Mouse (Mus musculus): Measurements from ENCODE around the gene 4930503B20Rik. TPM values are rescaled to one million over a fixed set of nuclear protein-coding genes. Genes with fewer than 3 reads are reported as not detected.

Gene 4930503B20Rik
- total RNA-seq, 2 experiments from 2014 or later = not detected

DNA sequence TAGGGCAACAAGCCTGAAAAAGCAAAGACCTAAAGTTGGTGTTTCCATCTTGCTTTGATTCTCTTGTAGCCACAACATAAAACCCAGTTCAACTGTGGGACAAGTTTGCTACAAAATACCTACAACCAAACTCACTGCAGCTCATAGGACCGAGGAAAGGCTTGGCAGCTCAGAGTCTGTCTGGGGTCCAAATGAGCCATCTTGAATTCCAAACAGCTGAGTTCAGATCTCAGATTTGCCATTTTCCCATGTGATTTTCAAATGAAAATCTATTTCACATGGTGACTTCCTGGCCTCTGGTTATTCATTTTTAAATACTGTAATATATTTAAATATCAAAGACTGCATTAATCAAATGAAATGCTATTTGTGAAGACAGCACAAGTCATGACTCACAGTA is 24.0 kb upstream of the 4930503B20Rik start:
- DNase-seq (ENCODE audit: low spot score in 2 of 2) = no peak
- Histone ChIP-seq H3K4me3 (no peak overlapping the region), H3K27ac (no peak overlapping the region)
- TF ChIP-seq CTCF (conservative IDR thresholded peaks at IDR 0.05) = no peak

DNA sequence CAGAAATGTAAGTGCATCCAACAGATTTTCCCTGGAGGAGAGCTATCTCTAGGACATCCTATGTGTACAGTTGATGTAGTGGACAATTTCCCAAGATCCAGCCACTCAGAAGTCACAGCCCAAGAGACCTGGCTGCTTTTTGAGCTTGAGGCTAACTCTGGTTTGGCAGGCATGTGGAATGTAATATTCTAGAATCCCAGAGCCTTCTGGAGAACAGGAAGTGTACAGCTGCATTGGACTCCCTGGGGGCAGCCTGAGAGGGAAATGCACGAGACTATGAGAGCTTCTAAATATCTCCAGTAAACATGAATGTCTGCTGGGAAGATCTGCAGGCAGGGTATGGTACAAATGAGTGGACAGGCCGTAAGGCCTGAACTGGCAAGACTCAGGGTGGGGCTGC is 20.0 kb upstream of the 4930503B20Rik start:
- TF ChIP-seq CTCF (conservative IDR thresholded peaks at IDR 0.05) = no peak
- H3K27ac ChIP-seq = no peak overlapping the region
- no peak overlapping the region for H3K4me3 ChIP-seq
- DNase-seq (ENCODE audit: low spot score in 2 of 2) = no peak

DNA sequence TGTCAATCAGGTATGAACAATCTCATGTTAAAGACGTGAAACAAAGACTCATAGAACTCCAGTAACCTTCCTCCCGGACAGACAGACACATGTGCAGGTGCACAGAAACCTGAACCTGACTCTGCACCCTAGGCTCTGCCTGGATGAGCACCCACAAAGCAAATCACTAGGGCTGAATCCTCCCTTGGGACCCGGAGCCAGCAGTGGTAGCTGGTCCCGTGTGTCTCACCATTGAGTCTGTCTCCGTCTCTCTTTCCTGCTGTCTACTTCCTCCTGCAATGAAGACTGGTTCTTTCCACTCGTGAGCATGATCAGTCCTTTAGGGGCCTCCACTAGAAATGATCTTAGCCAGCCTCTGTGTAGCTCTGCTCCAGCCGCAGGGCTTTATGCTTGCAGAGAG is 10.8 kb upstream of the 4930503B20Rik start:
- TF ChIP-seq CTCF (conservative IDR thresholded peaks at IDR 0.05) = no peak
- Histone ChIP-seq H3K27ac (no peak overlapping the region), H3K4me3 (no peak overlapping the region)
- no peak for DNase-seq (ENCODE audit: low spot score in 2 of 2)

DNA sequence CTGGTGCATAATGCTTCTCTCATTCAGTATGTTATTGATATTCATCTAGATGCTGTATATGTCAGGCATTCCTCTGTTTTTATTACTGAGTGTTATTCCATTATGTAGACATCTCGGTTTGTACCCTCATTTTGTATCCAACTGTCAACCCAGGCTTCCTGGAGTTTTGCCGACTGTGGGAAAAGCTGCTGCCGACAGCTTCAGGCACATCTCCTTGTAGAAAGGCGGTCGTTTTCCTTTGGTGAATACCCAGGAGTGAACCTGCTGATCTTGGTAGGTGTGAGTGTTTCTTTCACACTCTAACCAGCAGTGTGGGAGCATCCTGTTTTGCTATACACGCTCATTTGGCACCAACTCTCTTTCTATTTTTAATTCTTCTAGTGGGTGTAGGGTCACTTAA is 9.9 kb upstream of the 4930503B20Rik start:
- no peak for TF ChIP-seq CTCF (conservative IDR thresholded peaks at IDR 0.05)
- DNase-seq (ENCODE audit: low spot score in 2 of 2) = no peak

DNA sequence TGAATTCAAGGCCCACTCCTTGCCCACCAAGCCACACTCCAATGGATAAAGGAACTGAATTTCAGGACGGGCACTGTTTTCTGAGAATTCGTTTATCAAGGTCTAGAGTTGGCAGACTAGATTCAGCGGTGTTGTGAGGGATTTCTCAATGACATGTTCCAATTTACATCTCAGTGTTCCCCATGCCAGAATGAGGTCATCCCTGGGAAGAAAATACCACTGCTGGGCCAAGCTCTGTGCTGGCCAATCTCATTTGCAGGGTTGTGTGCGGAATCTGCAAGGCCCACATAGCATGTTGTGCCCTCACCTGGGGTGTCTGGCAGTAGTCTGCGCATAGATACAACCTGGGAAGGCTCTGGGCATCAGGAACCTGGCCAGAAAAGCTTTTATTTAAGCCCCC is 8.2 kb upstream of the 4930503B20Rik start:
- H3K4me3 ChIP-seq = no peak overlapping the region
- no peak overlapping the region for H3K27ac ChIP-seq
- TF ChIP-seq CTCF (conservative IDR thresholded peaks at IDR 0.05) = no peak
- DNase-seq (ENCODE audit: low spot score in 2 of 2) = no peak

More for the DNA sequence above, 9.9 kb upstream of the 4930503B20Rik start:
- Histone ChIP-seq H3K27ac (peak overlapping the region; percentile 21; the same call in 1 of the 2 replicates), H3K4me3 (no peak overlapping the region)

DNA sequence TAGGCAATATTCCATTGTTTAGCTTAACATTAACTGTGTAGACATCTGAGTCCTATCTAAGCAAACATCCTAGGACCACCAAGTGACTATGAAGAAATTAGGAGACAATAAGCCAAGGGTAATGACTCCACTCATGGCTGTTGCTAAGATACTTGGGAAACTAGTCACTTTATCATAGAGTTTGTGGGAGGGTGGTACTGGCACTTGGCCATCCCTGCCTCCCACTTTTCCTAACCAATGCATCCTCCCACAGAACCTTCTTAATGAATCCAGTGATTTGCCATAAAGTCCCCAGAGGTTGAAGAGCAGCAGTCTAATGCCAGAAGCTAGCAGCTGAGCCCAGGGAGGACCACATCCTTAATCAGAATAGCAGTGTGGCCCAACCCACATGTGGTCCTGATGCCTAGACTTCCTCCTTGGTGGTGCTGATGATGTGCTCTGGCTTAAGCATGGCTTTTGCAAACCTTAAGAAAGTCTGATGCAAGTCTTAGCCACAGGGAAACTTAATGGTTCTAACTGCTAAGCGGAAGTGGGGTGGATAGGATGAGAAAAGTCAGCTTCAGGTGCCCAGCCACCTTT is 7.0 kb upstream of the 4930503B20Rik start:
- no peak for TF ChIP-seq CTCF (conservative IDR thresholded peaks at IDR 0.05)
- no peak for DNase-seq (ENCODE audit: low spot score in 2 of 2)
- H3K4me3 ChIP-seq = no peak overlapping the region
- H3K27ac ChIP-seq = no peak overlapping the region

DNA sequence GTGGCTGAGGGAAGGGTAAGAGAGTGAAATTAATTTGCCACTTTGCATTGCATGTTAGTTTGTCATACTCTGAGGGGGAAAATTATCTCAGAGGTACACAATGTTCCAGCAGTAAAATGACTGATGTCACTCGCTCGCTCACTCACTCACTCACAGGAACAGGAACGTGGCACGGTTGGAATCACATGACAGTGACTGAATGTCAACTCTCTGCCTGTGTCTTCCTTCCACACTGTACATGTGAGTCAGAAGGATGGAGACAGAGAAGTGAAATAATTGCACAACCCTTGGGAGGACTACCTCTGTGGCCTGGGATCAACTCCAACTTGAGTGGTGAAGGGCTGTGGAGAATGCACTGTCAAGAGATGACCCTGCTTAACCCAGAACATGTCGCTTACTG is 6.3 kb upstream of the 4930503B20Rik start:
- DNase-seq (ENCODE audit: low spot score in 2 of 2) = no peak
- no peak for TF ChIP-seq CTCF (conservative IDR thresholded peaks at IDR 0.05)
- no peak overlapping the region for H3K27ac ChIP-seq
- H3K4me3 ChIP-seq = no peak overlapping the region

DNA sequence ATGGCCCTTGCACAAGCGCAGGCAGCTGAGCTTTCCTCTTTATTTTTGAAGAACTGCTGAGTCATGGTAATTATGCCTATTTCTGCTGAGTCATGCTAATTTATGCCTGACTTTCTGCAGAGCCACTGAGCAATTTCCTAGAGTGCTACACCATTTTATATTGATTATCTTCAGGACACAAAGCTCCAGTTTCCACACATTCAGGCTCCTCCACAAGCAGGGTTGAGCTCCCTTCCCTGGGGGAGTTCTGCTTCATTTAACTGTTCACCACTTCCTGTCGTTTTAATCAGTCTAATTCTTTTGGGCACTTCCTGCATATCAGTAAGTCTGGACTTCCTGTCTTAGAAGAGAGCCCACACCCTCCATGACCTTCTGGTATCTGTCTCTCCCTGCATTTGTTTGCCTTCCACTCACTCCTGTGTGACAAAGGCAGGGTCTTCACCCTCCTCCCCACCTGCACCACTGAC is 4.0 kb upstream of the 4930503B20Rik start:
- no peak for TF ChIP-seq CTCF (conservative IDR thresholded peaks at IDR 0.05)

DNA sequence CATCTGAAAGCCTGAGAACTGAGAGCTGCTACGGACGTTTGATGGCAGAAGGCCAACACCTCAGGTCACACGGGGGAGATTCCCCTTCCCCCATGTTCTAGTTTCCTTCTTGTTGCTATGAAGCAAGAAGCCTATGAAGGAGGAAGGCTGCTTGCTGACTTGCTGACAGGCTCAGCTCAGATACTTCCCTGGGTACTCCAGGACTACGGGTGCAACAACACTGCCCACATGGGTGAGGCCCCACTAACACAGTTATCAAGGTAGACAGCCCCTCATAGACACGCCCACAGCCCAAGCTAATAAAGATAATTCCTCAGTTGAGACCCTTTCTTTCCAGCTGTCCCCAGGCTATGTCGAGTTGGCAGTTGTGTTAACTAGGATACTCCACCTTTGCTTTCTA is 2.6 kb upstream of the 4930503B20Rik start:
- Histone ChIP-seq H3K27ac (no peak overlapping the region), H3K4me3 (no peak overlapping the region)
- DNase-seq (ENCODE audit: low spot score in 2 of 2) = no peak
- no peak for TF ChIP-seq CTCF (conservative IDR thresholded peaks at IDR 0.05)

More for the DNA sequence above, 4.0 kb upstream of the 4930503B20Rik start:
- no peak overlapping the region for H3K4me3 ChIP-seq
- no peak for DNase-seq (ENCODE audit: low spot score in 2 of 2)
- no peak overlapping the region for H3K27ac ChIP-seq

DNA sequence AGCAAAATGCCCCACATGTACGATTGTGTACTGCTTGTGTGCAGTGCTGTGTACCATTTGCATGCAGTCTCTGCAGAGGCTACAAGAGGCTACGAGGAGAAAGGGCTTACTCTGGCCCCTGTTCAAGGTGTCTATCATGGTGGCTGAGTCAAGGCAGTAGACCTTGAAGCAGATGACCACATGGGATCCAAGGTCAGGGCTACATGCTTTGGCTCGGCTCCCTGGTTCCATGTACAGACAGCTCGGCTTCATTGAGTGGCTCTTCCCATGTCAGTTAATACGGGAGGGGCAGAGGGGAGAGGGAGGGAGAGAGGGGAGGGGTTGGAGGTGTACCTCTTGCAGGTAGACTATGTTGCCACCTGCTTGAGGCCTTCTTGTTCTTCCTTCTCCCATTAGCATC is 1.3 kb upstream of the 4930503B20Rik start:
- no peak overlapping the region for H3K4me3 ChIP-seq
- TF ChIP-seq CTCF (conservative IDR thresholded peaks at IDR 0.05) = no peak

DNA sequence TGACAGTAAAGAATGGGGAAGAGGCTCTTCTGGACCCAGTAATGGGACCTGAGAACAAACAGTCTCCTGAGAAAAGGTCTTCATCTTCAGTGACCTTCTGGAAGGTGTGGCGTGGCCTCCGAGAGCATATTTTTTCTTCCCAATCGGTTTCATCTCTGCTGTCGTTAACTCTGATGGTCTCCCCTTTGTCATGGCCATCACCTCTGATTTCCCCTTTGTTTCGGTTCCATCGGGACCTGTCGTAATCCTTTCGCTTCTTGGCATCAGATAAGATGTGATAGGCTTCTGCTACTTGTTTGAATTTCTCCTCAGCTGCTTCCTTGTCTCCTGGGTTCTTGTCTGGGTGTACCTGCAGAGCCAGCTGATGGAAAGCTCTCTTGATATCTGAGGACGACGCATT is 401 bp downstream of the 4930503B20Rik start:
- Histone ChIP-seq H3K4me3 (no peak overlapping the region), H3K27ac (no peak overlapping the region)
- TF ChIP-seq CTCF (conservative IDR thresholded peaks at IDR 0.05) = no peak
- no peak for DNase-seq (ENCODE audit: low spot score in 2 of 2)

More for the DNA sequence above, 1.3 kb upstream of the 4930503B20Rik start:
- H3K27ac ChIP-seq = no peak overlapping the region
- no peak for DNase-seq (ENCODE audit: low spot score in 2 of 2)

DNA sequence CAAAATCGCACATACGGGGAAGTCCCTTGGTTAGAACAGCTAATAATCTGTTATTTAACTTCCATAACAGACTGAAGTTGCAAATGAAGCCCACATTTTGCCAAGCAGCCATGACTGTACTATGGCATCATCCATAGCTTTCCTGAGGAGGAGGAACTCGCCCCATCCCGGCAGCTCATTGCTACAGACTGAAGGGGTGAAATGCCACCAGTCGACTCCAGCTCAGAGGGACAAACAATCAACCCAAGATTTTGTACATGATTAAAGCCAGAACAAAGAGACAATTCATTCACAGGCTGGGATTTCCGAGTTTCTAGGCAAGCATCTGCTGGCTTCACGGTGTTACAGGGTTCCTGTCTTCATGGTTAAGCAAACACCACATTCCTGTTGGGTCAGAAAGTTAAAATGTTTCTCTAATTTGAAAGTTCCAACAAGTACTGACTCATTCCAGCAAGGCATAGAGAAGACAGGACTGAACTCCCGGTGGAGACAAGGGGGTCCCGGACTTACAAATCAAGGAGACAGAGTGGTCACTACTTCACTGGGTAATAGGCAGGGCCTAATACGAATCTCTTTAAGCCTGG is 1.7 kb downstream of the 4930503B20Rik start:
- TF ChIP-seq CTCF (conservative IDR thresholded peaks at IDR 0.05) = no peak
- H3K4me3 ChIP-seq = no peak overlapping the region
- no peak overlapping the region for H3K27ac ChIP-seq
- DNase-seq (ENCODE audit: low spot score in 2 of 2) = no peak

DNA sequence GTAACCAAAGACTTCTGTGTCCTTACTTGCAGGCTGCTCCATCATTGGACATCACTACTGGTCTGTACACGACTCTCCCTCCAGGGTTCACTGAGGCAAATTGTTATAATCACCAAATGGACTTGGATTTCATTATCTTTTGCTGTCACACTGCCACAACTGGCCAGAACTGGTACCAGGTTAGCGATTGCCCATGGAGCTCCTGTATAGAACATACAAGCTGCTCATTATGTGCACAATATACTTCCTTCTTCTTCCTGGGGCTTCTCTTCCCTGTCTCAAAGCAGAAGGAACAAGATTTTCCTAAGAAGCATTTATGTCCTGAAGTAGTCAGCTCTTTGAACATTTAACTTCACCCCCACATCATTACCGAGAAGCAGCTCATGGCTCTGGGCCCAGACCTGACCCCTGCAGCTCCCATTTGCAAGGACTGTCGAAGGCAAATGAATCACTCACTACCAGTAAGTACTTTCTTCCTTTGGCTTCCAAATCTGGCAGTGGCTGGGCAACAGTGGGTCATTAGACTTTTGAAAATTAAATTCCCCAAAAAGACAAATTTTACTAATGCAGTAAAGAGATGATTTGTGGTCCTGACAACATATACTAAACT is 9.2 kb downstream of the 4930503B20Rik start:
- DNase-seq (ENCODE audit: low spot score in 2 of 2) = no peak
- Histone ChIP-seq H3K4me3 (no peak overlapping the region), H3K27ac (no peak overlapping the region)
- no peak for TF ChIP-seq CTCF (conservative IDR thresholded peaks at IDR 0.05)

DNA sequence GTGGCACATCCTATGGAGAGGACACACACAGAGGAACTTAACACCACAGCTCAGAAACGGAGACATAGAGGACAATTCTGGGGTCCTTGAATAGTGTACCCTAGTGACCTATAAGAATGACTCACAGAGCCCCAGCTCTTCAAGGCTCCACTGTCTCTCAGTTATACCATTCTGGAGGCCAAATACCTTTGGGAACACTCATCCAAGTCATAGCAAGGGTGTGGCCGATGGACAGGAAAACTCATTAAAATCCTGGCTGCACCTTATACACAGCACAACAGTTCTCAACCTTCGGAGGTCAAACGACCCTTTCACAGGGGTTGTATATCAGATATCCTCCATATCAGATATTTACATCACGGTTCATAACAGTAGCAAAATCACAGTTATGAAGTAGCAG is 18.6 kb downstream of the 4930503B20Rik start:
- H3K4me3 ChIP-seq = no peak overlapping the region
- no peak for TF ChIP-seq CTCF (conservative IDR thresholded peaks at IDR 0.05)
- no peak for DNase-seq (ENCODE audit: low spot score in 2 of 2)
- H3K27ac ChIP-seq = no peak overlapping the region
